Mouse (Mus musculus): ENCODE measurements around the gene Nppa. TPM values are rescaled to one million over a fixed set of nuclear protein-coding genes. Genes with fewer than 3 reads are reported as not detected.

Gene Nppa
- polyA plus RNA-seq, 1 experiment from 2014 or later = 2,404 TPM

DNA sequence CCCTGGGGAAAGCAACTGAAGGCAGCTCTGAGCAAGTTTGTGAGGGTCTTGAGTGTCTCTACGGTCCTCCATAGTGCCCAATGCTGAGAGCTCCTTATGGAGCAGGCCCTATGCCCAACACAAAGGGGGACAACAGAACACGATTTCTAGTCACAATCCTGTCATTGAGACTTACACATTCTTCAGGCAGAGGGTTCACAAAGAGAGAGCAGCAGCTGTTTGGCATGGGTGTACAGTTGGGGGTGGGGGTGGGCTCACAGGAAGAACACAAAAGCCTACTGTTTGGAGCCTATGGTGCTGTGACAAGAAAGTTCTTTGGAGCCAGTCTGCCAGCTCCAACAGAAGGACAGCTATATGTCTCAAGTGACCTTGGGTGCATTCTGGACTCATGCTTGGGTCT is 17.9 kb downstream of the Nppa start:
- H3K27me3 ChIP-seq (ENCODE audit: insufficient read depth, poor library complexity, severe bottlenecking) = no peaks in the 10 kb centered on the region
- H3K9me3 ChIP-seq = no peaks in the 10 kb centered on the region
- no peak for DNase-seq (ENCODE audit: low spot score)
- no peak overlapping the region for H3K27ac ChIP-seq
- no peak overlapping the region for H3K4me3 ChIP-seq
- WGBS = 76% methylated on average over 2 of the region's 2 CpGs
- H3K4me1 ChIP-seq = no peaks in the 10 kb centered on the region
- peaks cover 98% of the 10 kb centered on the region for H3K36me3 ChIP-seq

- no peaks in the 10 kb centered on the region for H3K4me1 ChIP-seq
- no peak for DNase-seq (ENCODE audit: low spot score)
- no peaks in the 10 kb centered on the region for H3K27me3 ChIP-seq (ENCODE audit: insufficient read depth, poor library complexity, severe bottlenecking)
- WGBS = 87% methylated on average over 3 of the region's 3 CpGs
- no peaks in the 10 kb centered on the region for H3K9me3 ChIP-seq
- H3K27ac ChIP-seq = no peak overlapping the region
- peaks cover 93% of the 10 kb centered on the region for H3K36me3 ChIP-seq
- H3K4me3 ChIP-seq = no peak overlapping the region
Observed at GRCm38 (mm10) chr4:148024003-148024402, 23.5 kb downstream of the Nppa start.

DNA sequence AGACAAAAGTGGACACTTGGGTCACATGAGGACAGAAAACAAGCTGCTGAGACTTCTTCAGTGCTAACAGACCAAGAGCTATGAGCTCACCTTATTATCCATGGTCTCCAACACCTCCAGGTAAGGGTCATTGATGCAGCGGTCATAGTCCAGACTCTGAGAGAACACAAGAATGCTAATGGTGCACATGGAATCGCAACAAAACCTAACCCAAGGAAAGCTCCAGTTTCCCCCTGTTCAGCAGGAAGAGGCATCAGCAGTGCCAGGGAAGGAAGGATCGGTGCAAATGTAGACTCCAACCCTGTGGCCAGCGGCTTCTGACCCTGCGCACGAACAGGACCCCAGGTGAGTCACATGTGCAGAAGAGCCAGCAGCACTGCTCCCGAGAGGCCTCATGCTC is 28.8 kb downstream of the Nppa start:
- H3K4me1 ChIP-seq = no peaks in the 10 kb centered on the region
- peaks cover 67% of the 10 kb centered on the region for H3K36me3 ChIP-seq
- H3K27me3 ChIP-seq (ENCODE audit: insufficient read depth, poor library complexity, severe bottlenecking) = no peaks in the 10 kb centered on the region
- no peaks in the 10 kb centered on the region for H3K9me3 ChIP-seq
- no peak for DNase-seq (ENCODE audit: low spot score)
- 95% methylated on average over 7 of the region's 7 CpGs for WGBS
- no peak overlapping the region for H3K27ac ChIP-seq
- H3K4me3 ChIP-seq = no peak overlapping the region

DNA sequence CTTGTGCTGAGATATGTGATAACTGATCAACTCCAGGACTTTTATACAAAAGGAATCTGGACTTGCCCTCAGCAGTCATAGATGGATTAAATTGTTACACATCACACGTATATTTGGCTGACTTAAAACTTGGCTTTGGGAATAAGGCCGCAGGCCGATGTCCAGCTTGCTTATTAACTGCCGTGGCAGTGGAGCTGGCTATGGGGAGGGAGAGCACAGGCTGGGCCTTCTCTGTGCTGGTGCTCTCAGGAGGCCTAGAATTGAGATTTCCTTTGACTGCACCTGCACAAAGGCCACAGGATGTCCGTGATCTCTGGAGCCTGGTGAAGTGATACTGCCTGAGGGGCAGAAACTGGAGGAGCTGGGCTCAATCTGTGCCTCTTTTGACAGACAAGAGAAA is 30.0 kb downstream of the Nppa start:
- peaks cover 64% of the 10 kb centered on the region for H3K36me3 ChIP-seq
- WGBS = 87% methylated on average over 5 of the region's 5 CpGs
- H3K9me3 ChIP-seq = no peaks in the 10 kb centered on the region

GRCm38 (mm10) chr4:148033858-148034410 is 33.4 kb downstream of the Nppa start:
- 79% methylated on average over 7 of the region's 7 CpGs for WGBS
- DNase-seq (ENCODE audit: low spot score) = no peak
- H3K9me3 ChIP-seq = no peaks in the 10 kb centered on the region
- peaks cover 10% of the 10 kb centered on the region for H3K4me1 ChIP-seq
- no peak overlapping the region for H3K27ac ChIP-seq
- no peak overlapping the region for H3K4me3 ChIP-seq
- H3K36me3 ChIP-seq = peaks cover 44% of the 10 kb centered on the region
- no peaks in the 10 kb centered on the region for H3K27me3 ChIP-seq (ENCODE audit: insufficient read depth, poor library complexity, severe bottlenecking)

More for the DNA sequence above, 30.0 kb downstream of the Nppa start:
- Histone ChIP-seq H3K4me1 (no peaks in the 10 kb centered on the region), H3K4me3 (no peak overlapping the region), H3K27me3 (ENCODE audit: insufficient read depth, poor library complexity, severe bottlenecking) (no peaks in the 10 kb centered on the region), H3K27ac (no peak overlapping the region)
- no peak for DNase-seq (ENCODE audit: low spot score)

DNA sequence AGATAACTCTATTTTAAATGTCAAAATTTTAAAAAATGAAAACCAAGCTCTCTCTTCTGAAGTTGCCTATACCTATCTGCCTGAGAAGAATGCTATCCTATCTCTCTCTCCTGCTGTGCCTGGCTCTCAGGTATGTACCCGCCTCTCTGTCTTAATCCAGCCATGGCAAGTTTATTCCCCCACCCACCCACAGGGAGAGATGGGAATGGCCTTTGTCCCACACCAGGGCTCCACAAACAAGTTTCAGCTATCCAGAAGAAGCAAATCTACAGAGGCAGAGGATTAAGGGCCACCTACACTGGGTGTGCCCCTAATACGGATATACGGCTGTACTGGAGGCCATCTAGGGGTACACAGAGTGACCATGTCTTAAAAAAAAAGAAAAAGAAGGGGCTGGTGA is 34.9 kb downstream of the Nppa start:
- no peak overlapping the region for H3K4me3 ChIP-seq

DNA sequence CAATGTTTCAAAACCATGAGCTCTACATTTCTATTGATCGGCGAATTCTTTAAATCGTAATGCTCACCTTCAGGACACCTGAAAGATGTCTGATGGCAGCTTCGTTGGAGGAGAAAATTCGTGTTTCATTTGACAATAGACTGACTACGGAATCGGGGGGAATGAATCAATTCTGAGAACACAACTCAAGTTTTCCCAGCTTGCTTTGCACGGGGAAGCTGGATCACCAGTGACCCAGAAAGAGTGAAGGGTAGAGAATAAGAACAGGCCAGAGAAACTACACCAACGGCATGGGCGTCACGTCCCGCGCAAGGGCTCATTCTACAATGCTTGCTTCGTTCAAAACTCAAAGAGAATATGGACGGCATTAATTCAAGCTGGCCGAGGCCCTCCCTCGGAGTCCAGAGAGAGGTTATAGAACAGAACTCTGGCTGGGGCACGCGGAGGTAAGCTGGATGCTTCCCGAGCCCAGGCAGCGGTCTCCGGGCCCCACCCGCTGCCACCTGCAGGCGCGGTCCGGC is 37.6 kb downstream of the Nppa start:
- no peaks in the 10 kb centered on the region for H3K27me3 ChIP-seq (ENCODE audit: insufficient read depth, poor library complexity, severe bottlenecking)
- 7% methylated on average over 26 of the region's 26 CpGs for WGBS
- peak overlapping the region; percentile 91 for H3K4me3 ChIP-seq
- H3K27ac ChIP-seq = peak overlapping the region; percentile 89
- peaks cover 52% of the 10 kb centered on the region for H3K4me1 ChIP-seq
- no peaks in the 10 kb centered on the region for H3K9me3 ChIP-seq
- DNase-seq (ENCODE audit: low spot score) = peak; percentile 78
- peaks cover 36% of the 10 kb centered on the region for H3K36me3 ChIP-seq

More for the DNA sequence above, 34.9 kb downstream of the Nppa start:
- H3K27me3 ChIP-seq (ENCODE audit: insufficient read depth, poor library complexity, severe bottlenecking) = no peaks in the 10 kb centered on the region
- H3K9me3 ChIP-seq = no peaks in the 10 kb centered on the region
- peaks cover 37% of the 10 kb centered on the region for H3K36me3 ChIP-seq
- DNase-seq (ENCODE audit: low spot score) = no peak
- WGBS = 74% methylated on average over 3 of the region's 3 CpGs
- peaks cover 25% of the 10 kb centered on the region for H3K4me1 ChIP-seq
- no peak overlapping the region for H3K27ac ChIP-seq

DNA sequence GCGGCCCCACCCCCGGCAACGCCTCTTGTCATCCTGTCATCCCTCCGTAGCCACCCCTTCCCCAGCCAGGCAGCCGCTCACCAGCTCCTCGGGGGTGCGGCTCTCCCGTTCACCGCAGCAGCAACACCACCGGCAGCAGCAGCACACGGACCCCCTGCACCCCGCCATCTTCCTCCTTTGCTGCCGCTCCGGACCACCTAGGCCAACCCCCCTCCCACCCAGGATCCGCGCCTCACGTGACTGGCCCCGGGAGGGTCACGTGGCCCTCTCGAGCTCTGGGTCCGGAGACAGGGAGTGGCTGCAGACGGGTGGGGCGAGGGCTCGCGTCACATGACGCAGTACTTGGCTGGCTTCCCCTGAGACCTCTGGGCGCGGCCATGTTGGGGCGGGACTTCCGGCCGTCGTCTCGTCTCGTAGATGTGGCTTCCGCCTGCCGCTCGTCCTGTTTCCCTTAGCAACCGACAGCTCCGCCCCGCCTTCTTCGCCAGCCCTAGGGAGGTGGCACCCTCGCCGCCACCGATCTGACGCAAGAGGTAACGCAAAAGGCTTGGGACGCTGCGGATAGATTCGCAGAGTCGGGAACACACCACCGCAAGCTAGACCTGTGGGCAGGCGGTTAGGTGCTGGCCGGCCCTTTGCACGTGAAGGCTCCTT is 38.2 kb downstream of the Nppa start, which contains the start of the genes Clcn6 and Mthfr:
TSS of gene Clcn6 (minus strand) at position 222 of the 654 bp plus-strand sequence.
TSS of gene Mthfr (plus strand) at position 478 of the 654 bp plus-strand sequence.
- peaks cover 54% of the 10 kb centered on the region for H3K4me1 ChIP-seq
- H3K27ac ChIP-seq = peak within 1 kb of the TSS; percentile 89
- H3K27me3 ChIP-seq (ENCODE audit: insufficient read depth, poor library complexity, severe bottlenecking) = no peaks in the 10 kb centered on the region
- peaks cover 35% of the 10 kb centered on the region for H3K36me3 ChIP-seq
- peak; percentile 100 for DNase-seq (ENCODE audit: low spot score)
- H3K9me3 ChIP-seq = no peaks in the 10 kb centered on the region
- peak within 1 kb of the TSS; percentile 91 for H3K4me3 ChIP-seq
- WGBS = under 1% methylated on average over 54 of the region's 54 CpGs

- peak overlapping the region; percentile 91 for H3K4me3 ChIP-seq
- 21% methylated on average over 19 of the region's 19 CpGs for WGBS
- peaks cover 59% of the 10 kb centered on the region for H3K4me1 ChIP-seq
- no peak for DNase-seq (ENCODE audit: low spot score)
- no peaks in the 10 kb centered on the region for H3K9me3 ChIP-seq
- H3K27ac ChIP-seq = peak overlapping the region; percentile 89
- H3K27me3 ChIP-seq (ENCODE audit: insufficient read depth, poor library complexity, severe bottlenecking) = no peaks in the 10 kb centered on the region
- H3K36me3 ChIP-seq = peaks cover 36% of the 10 kb centered on the region
Observed at GRCm38 (mm10) chr4:148039254-148040028, 38.9 kb downstream of the Nppa start.

- peaks cover 65% of the 10 kb centered on the region for H3K4me1 ChIP-seq
- peak overlapping the region; percentile 91 for H3K4me3 ChIP-seq
- H3K27me3 ChIP-seq (ENCODE audit: insufficient read depth, poor library complexity, severe bottlenecking) = no peaks in the 10 kb centered on the region
- no peak for DNase-seq (ENCODE audit: low spot score)
- H3K27ac ChIP-seq = peak overlapping the region; percentile 89
- WGBS = 63% methylated on average over 15 of the region's 15 CpGs
- H3K36me3 ChIP-seq = peaks cover 37% of the 10 kb centered on the region
- no peaks in the 10 kb centered on the region for H3K9me3 ChIP-seq
Observed at GRCm38 (mm10) chr4:148040029-148040830, 39.7 kb downstream of the Nppa start.

- no peaks in the 10 kb centered on the region for H3K27me3 ChIP-seq (ENCODE audit: insufficient read depth, poor library complexity, severe bottlenecking)
- H3K4me3 ChIP-seq = peak overlapping the region; percentile 66
- peaks cover 74% of the 10 kb centered on the region for H3K4me1 ChIP-seq
- peaks cover 38% of the 10 kb centered on the region for H3K36me3 ChIP-seq
- under 1% methylated on average over 19 of the region's 19 CpGs for WGBS
- H3K9me3 ChIP-seq = no peaks in the 10 kb centered on the region
- peak; percentile 92 for DNase-seq (ENCODE audit: low spot score)
- peak overlapping the region; percentile 89 for H3K27ac ChIP-seq
Observed at GRCm38 (mm10) chr4:148040933-148041610, 40.5 kb downstream of the Nppa start.
